Mouse (Mus musculus): ENCODE data around the gene Olfr1230.

The Olfr1230 gene

GRCm38 (mm10) chr2:89297168-89297567 lies at the start of gene Olfr1230:
Gene Olfr1230, minus strand, starts transcription at chr2:89297268.
- no peak for DNase-seq (ENCODE audit: extremely low read depth, insufficient read length, low spot score)

- no peak for DNase-seq (ENCODE audit: extremely low read depth, insufficient read length, low spot score)
Measured at GRCm38 (mm10) chr2:89342298-89342697, 45.2 kb upstream of the Olfr1230 start, which contains the start of gene Olfr1233. Gene Olfr1233, minus strand, starts transcription at chr2:89342398.

GRCm38 (mm10) chr2:89329575-89329974 lies 32.5 kb upstream of the Olfr1230 start, which contains the start of gene Olfr1232:
Gene Olfr1232, minus strand, starts transcription at chr2:89329675.
- DNase-seq (ENCODE audit: extremely low read depth, insufficient read length, low spot score) = no peak

GRCm38 (mm10) chr2:89306974-89307373 lies 9.9 kb upstream of the Olfr1230 start, which contains the start of gene Olfr1231:
Gene Olfr1231, minus strand, starts transcription at chr2:89307074.
- no peak for DNase-seq (ENCODE audit: extremely low read depth, insufficient read length, low spot score)

GRCm38 (mm10) chr2:89287914-89288313 lies 9.2 kb downstream of the Olfr1230 start, which contains the start of gene Olfr1229:
Gene Olfr1229, minus strand, starts transcription at chr2:89288014.
- no peak for DNase-seq (ENCODE audit: extremely low read depth, insufficient read length, low spot score)

- DNase-seq (ENCODE audit: extremely low read depth, insufficient read length, low spot score) = no peak
Measured at GRCm38 (mm10) chr2:89253962-89254361, 43.1 kb downstream of the Olfr1230 start, which contains the start of gene Olfr1228. Gene Olfr1228, minus strand, starts transcription at chr2:89254062.
